Mouse (Mus musculus): ENCODE results near the gene Nrg3.

- TF ChIP-seq CTCF (IDR thresholded peaks at IDR 0.05; ENCODE audit: borderline replicate concordance, extremely low read depth, insufficient read depth, insufficient read length) (no peak), POLR2A (IDR thresholded peaks at IDR 0.05; ENCODE audit: borderline replicate concordance, extremely low read depth, insufficient read depth, insufficient read length, poor library complexity, severe bottlenecking) (no peak)
Measured at GRCm38 (mm10) chr14:38597735-38598134, 875.2 kb downstream of the Nrg3 start.

Data from brain, embryonic 14.5 days (tissue).